Mouse (Mus musculus): ENCODE measurements around the gene Tor1b. TPM values are rescaled to one million over a fixed set of nuclear protein-coding genes. Genes with fewer than 3 reads are reported as not detected.

Gene Tor1b
- polyA plus RNA-seq, 1 experiment = 35.9 TPM

DNA sequence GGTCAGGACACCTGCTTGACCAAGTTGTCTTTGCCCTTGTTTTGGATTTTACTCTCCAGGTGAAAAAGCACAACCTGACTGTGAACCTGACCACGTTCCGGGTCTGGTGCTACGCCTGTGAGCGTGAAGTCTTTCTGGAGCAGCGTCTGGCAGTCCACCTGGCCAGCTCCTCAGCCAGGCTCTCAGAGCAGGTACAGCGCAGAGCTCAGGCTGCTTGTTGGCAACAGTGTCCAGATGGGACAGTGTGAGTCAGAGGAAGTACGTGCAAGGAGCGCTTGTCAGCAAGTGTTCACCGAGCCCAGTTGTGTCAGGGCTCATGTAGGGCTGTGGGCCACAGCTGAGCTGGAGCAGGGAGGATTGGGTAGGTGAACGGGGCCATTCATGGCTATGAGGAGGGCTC is 50.1 kb downstream of the Tor1b start:
- Histone ChIP-seq H3K4me1 (ENCODE audit: control insufficient read depth, insufficient read depth, low read length) (no peaks in the 10 kb centered on the region), H3K27ac (ENCODE audit: insufficient read depth, low read length) (no peak overlapping the region), H3K4me3 (ENCODE audit: insufficient read depth, low read length) (no peak overlapping the region)
- TF ChIP-seq CTCF (IDR thresholded peaks at IDR 0.05; ENCODE audit: extremely low read depth, insufficient read depth, low read length) = no peak
- no peak for TF ChIP-seq POLR2A (IDR thresholded peaks at IDR 0.05; ENCODE audit: extremely low read depth, insufficient read depth, low read length)

DNA sequence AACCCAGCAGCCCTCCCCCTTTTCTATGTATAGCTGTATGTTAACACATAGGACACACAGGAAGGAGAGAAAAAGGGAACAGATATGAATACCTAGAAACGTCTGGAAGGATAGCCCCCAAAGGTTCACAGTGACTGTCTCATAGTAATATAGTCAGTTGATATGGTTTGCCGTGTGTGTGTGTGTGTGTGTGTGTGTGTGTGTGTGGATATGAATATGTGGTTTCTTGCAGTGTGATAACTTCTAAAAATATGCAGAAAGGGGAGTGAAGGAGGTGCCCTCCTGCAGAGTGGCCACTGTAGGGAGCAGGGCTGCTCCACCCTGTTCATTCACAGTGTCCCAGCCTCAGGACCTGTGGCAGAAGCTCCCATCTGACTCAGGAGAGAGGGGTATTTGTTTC is 52.7 kb downstream of the Tor1b start:
- H3K27ac ChIP-seq (ENCODE audit: insufficient read depth, low read length) = no peak overlapping the region
- H3K4me1 ChIP-seq (ENCODE audit: control insufficient read depth, insufficient read depth, low read length) = no peaks in the 10 kb centered on the region
- no peak for TF ChIP-seq POLR2A (IDR thresholded peaks at IDR 0.05; ENCODE audit: extremely low read depth, insufficient read depth, low read length)
- no peak for TF ChIP-seq CTCF (IDR thresholded peaks at IDR 0.05; ENCODE audit: extremely low read depth, insufficient read depth, low read length)
- H3K4me3 ChIP-seq (ENCODE audit: insufficient read depth, low read length) = no peak overlapping the region

DNA sequence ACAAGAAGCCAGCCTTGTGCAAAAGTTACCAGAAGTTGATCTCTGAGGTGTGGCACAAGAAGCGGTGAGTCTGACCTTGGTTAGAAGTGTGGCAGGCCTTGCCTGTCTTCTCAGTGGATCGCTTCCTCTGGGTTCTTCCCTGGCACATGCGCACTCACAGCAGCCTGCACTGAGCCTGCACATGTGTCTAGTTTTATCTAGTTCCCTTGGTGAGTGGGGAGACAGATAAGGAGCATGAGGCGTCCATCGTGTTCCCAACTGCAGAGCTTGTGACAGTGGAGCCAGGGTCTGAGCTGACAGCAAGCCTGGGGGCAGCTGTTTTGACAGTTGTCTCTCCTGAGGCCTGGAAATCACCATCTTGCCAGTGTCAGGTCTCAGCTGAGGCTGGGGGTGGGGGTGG is 53.7 kb downstream of the Tor1b start:
- Histone ChIP-seq H3K4me1 (ENCODE audit: control insufficient read depth, insufficient read depth, low read length) (no peaks in the 10 kb centered on the region), H3K27ac (ENCODE audit: insufficient read depth, low read length) (no peak overlapping the region), H3K4me3 (ENCODE audit: insufficient read depth, low read length) (no peak overlapping the region)
- TF ChIP-seq POLR2A (IDR thresholded peaks at IDR 0.05; ENCODE audit: extremely low read depth, insufficient read depth, low read length) (no peak), CTCF (IDR thresholded peaks at IDR 0.05; ENCODE audit: extremely low read depth, insufficient read depth, low read length) (no peak)

DNA sequence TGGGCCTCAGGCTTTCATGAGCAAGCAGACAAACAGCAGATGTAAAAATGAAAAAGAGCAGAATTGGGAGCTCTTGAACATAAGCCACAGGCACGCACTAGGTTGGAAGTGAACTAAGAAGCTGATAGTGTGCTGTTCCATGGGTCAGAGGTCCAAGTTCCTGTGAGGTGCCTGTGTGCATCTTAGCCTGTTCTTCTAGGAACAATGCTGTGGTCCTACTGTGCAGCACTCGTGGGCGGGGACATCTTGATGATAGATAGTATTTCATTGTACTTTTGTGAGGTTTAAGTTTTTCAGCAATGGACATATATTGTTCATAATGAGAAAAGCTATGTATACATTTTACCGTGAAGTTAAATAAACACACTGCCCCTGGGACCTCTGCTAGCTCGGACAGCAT is 54.4 kb downstream of the Tor1b start:
- Histone ChIP-seq H3K4me1 (ENCODE audit: control insufficient read depth, insufficient read depth, low read length) (no peaks in the 10 kb centered on the region), H3K27ac (ENCODE audit: insufficient read depth, low read length) (no peak overlapping the region), H3K4me3 (ENCODE audit: insufficient read depth, low read length) (no peak overlapping the region)
- TF ChIP-seq POLR2A (IDR thresholded peaks at IDR 0.05; ENCODE audit: extremely low read depth, insufficient read depth, low read length) = no peak
- no peak for TF ChIP-seq CTCF (IDR thresholded peaks at IDR 0.05; ENCODE audit: extremely low read depth, insufficient read depth, low read length)

Other genes starting within 250 kb of the Tor1b start
- 13.5 and 17.5 TPM in 2 replicates for gene 1700001O22Rik, start 149.3 kb upstream of the Tor1b start, polyA plus RNA-seq (2012; rRNA removed)
- gene Ntmt1, start 145.1 kb upstream of the Tor1b start, polyA plus RNA-seq (2012; rRNA removed) = 47.1 TPM in 2 replicates
- gene Asb6, start 122.6 kb upstream of the Tor1b start, polyA plus RNA-seq (2012; rRNA removed) = 44.1 and 45.8 TPM in 2 replicates
- gene Prrx2, start 118.0 kb upstream of the Tor1b start, polyA plus RNA-seq (2012; rRNA removed) = 2.3 and 2.7 TPM in 2 replicates
- 6.3 and 7.2 TPM in 2 replicates for gene Ptges, start 23.1 kb upstream of the Tor1b start, polyA plus RNA-seq (2012; rRNA removed)
- gene Tor1a, start 15.0 kb downstream of the Tor1b start, polyA plus RNA-seq (2012; rRNA removed) = 52.5 and 56.5 TPM in 2 replicates
- gene BC005624, start 29.2 kb downstream of the Tor1b start, polyA plus RNA-seq (2012; rRNA removed) = 113 and 117 TPM in 2 replicates
- gene Usp20, start 29.3 kb downstream of the Tor1b start, polyA plus RNA-seq (2012; rRNA removed) = 50.6 and 53.1 TPM in 2 replicates
- gene Fnbp1, start 189.0 kb downstream of the Tor1b start, polyA plus RNA-seq (2012; rRNA removed) = 125 and 126 TPM in 2 replicates
- gene Gpr107, start 199.4 kb downstream of the Tor1b start, polyA plus RNA-seq (2012; rRNA removed) = 26.8 and 28.2 TPM in 2 replicates